In genomic region chr16:34274607-34275006, GRCm38 (mm10) we compare ENCODE assay signal across 15 mouse cellular contexts.
A peak's percentile ranks its signal among the peaks of the same experiment; 100 is the strongest.
DNase-seq lines count a peak whose midpoint lies in the region; ATAC-seq and TF ChIP-seq lines count a peak whose summit lies in the region.
"Had no signal": no experiment of that assay in that cellular context is flagged by ENCODE, and none has a peak within 500 bp of the region (broad histone marks: within the 10 kb centered on the region; RNA-seq: fewer than 3 reads in every experiment).

No protein-coding gene starts in this region.

- peak; percentile 37 for TF ChIP-seq CTCF in heart, adult 2 months (IDR thresholded peaks at IDR 0.05)

- H3K4me2 ChIP-seq in stomach, embryonic 15.5 days = no peak overlapping the region
- H3K4me2 ChIP-seq: embryonic facial prominence, embryonic 13.5 days; hindbrain, embryonic 14.5 days; lung, embryonic 15.5 days had no signal

- TF ChIP-seq EP300 in heart, adult 2 months (IDR thresholded peaks at IDR 0.05; ENCODE audit: insufficient read depth, low read depth, low read length) = no peak

- TF ChIP-seq POLR2A in heart, adult 2 months (IDR thresholded peaks at IDR 0.05; ENCODE audit: insufficient read depth, low read depth, low read length) = no peak

- H3K9ac ChIP-seq in heart, adult 2 months (ENCODE audit: low read depth, low read length) = no peak overlapping the region
- no peak overlapping the region for H3K9ac ChIP-seq in stomach, embryonic 15.5 days
- H3K9ac ChIP-seq: embryonic facial prominence, embryonic 13.5 days; hindbrain, embryonic 14.5 days; lung, embryonic 15.5 days had no signal

- DNase-seq in heart, adult 2 months = no peak
- no peak for DNase-seq in heart, postnatal 36 days
- peak; percentile 14 for DNase-seq in lung, postnatal 36 days
- DNase-seq in lung, postnatal 14 days = no peak
- DNase-seq in kidney, adult 8-10 months = peak; percentile 32 to 34
- DNase-seq in adrenal gland, adult (ENCODE audit: inconsistent age in 2 of 2, low spot score in 1 of 2) = no peak
- no peak for DNase-seq in cerebellum, adult 11 months
- DNase-seq: cerebellum, adult 9-11 months; right cerebral cortex, postnatal 25 days had no signal

- H3K9me3 ChIP-seq in stomach, embryonic 15.5 days = no peaks in the 10 kb centered on the region
- H3K9me3 ChIP-seq: embryonic facial prominence, embryonic 13.5 days; heart, embryonic 10.5 days; lung, embryonic 15.5 days had no signal

- H3K27ac ChIP-seq in heart, adult 2 months = no peak overlapping the region
- no peak overlapping the region for H3K27ac ChIP-seq in stomach, embryonic 15.5 days
- H3K27ac ChIP-seq: embryonic facial prominence, embryonic 13.5 days; heart, embryonic 10.5 days; hindbrain, embryonic 14.5 days; lung, embryonic 15.5 days had no signal

- H3K79me2 ChIP-seq in heart, adult 2 months (replicated peaks; ENCODE audit: control insufficient read depth, insufficient read depth, low read length) = no peaks in the 10 kb centered on the region

- H3K36me3 ChIP-seq in heart, adult 2 months (ENCODE audit: control insufficient read depth, insufficient read depth, low read length) = no peaks in the 10 kb centered on the region
- H3K36me3 ChIP-seq in stomach, embryonic 15.5 days = no peaks in the 10 kb centered on the region
- H3K36me3 ChIP-seq: heart, embryonic 10.5 days; lung, embryonic 15.5 days had no signal

- H3K4me3 ChIP-seq in heart, adult 2 months = no peak overlapping the region
- no peak overlapping the region for H3K4me3 ChIP-seq in stomach, embryonic 15.5 days (replicated peaks)
- H3K4me3 ChIP-seq: embryonic facial prominence, embryonic 13.5 days; heart, embryonic 10.5 days; lung, embryonic 15.5 days had no signal

- peaks cover 1% of the 10 kb centered on the region; the same call in 1 of the 2 replicates for H3K4me1 ChIP-seq in heart, adult 2 months (ENCODE audit: control insufficient read depth, insufficient read depth, low read length)
- no peaks in the 10 kb centered on the region for H3K4me1 ChIP-seq in stomach, embryonic 15.5 days

- peak; percentile 85 for ATAC-seq in stomach, embryonic 15.5 days (ENCODE audit: insufficient read depth, low FRiP score, low read depth)
- ATAC-seq: forebrain, embryonic 16.5 days had no signal

- no peaks in the 10 kb centered on the region for H3K27me3 ChIP-seq in heart, adult 2 months (ENCODE audit: control insufficient read depth, insufficient read depth, low read length)
- H3K27me3 ChIP-seq in stomach, embryonic 15.5 days (replicated peaks) = no peaks in the 10 kb centered on the region
- H3K27me3 ChIP-seq: embryonic facial prominence, embryonic 13.5 days; lung, embryonic 15.5 days had no signal

- intact Hi-C loops in heart, adult 2 months (cut with DNase I) = no loop called here
- intact Hi-C loops in heart, postnatal 36 days (cut with DNase I) = no loop called here

Comparison
In these comparisons a context has a peak if more than half of its experiments do, and no peak if none do; other contexts are left out.
1. DNase-seq: peak in lung, postnatal 36 days (single experiment) and kidney, adult 8-10 months (2 of 2); none in heart, adult 2 months (0 of 2), heart, postnatal 36 days (0 of 2), lung, postnatal 14 days (single experiment), adrenal gland, adult (0 of 2) and cerebellum, adult 11 months (single experiment).